Mouse (Mus musculus): ENCODE measurements around the gene Hmgcs1.
"Not testable (repeated sequence)": the region's sequence is repeated elsewhere in the genome, so short reads cannot be mapped to it uniquely, and the experiment has no call there.

The Hmgcs1 gene

DNA sequence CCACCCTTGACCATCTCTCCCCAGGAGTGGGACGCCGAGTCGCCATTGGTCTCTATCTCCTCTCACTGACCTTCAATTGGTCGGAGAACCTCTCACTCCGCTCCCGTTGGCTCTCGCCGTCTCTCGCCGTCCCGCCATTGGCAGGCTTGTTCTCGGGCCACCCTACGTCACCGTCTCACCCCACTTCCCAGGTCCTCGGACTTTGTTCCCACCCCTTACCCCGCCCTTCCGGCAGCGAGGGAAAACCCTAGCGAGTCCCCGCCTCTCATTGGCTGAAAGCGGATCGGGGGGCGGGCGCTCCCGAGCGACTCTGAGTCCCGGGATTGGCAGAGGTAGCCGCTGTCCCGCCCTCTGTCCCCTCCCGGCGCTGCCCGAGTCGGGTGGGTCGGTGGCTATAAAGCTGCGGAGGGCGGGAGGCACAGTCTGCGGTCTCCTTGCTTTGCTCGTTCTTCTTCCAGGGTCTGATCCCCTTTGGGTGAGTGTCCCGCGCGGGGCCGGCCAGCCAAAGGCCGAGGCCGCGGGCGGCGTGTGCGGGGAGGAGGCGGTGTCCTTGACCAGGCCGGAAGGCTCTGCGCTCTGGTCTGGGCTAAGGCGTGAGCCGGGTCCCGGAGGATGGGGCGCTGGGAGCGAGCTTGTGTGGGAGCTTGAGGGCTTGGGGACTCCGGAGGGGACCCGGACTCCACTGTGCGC is at the start of gene Hmgcs1:
Hmgcs1 (plus strand) TSS at position 341 of the 690 bp plus-strand sequence.
- DNase-seq (ENCODE audit: low spot score in 2 of 2), result peak; percentile 98 to 99

DNA sequence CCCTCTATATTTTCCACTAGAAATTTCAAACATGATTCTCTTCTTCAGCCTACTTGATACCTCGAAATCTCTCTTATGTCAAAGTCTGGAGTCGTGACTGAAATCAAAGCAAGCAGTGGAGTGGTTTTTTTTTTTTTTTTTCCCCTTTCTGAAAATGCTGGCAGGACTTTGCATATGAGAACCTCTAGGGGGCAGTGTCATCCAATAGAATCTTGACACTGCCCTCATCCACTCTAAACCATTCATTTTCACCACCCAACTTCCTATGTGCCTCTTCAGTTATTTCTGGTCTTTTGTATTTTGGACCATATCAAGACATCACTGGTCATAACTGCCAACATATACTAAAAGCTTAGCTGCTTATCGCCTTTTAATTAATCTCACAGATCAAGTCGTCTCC is 49.7 kb upstream of the Hmgcs1 start:
- DNase-seq (ENCODE audit: low spot score in 2 of 2), result no peak

DNA sequence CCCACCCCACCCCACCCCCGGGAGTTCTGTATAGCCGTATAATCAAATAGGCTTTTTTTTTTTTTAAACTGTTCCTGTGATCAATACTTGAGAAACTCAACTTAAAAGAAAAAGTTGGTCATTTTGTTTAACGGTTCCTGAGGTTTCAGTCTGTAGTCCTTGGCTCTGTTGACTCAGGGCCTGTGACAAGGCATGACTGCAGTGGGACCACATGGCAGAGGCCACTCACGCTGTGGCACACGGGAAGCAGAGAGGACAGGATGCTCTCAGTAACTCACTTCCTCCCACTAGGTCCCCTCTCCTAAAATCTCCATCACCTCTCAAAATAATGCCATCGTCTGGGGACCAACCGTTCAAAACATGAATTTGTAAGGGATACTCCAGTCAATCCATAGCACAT is 49.0 kb upstream of the Hmgcs1 start:
- no peak for DNase-seq (ENCODE audit: low spot score in 2 of 2)

DNA sequence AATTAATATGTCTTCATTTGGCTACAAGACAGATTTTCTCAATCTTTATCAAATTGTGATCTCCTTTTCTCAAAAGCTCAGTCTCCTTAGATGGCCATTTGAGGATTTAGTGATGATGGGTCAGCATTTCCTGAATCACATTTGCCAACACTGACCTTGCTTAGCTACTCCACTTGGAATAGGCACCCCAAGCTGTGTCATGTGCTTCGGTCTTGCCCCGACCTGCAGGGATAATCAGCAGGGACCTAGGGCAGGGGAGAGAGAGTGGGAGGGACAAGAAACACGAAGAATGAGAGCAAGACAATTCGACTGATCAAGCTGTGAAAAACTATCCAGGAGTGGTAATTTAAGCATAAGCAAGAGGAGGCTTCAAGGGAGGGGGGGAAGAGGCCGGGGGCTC is 45.4 kb upstream of the Hmgcs1 start:
- DNase-seq (ENCODE audit: low spot score in 2 of 2), result no peak

GRCm38 (mm10) chr13:119646511-119646910 is 43.7 kb upstream of the Hmgcs1 start:
- DNase-seq (ENCODE audit: low spot score in 2 of 2), result no peak

DNA sequence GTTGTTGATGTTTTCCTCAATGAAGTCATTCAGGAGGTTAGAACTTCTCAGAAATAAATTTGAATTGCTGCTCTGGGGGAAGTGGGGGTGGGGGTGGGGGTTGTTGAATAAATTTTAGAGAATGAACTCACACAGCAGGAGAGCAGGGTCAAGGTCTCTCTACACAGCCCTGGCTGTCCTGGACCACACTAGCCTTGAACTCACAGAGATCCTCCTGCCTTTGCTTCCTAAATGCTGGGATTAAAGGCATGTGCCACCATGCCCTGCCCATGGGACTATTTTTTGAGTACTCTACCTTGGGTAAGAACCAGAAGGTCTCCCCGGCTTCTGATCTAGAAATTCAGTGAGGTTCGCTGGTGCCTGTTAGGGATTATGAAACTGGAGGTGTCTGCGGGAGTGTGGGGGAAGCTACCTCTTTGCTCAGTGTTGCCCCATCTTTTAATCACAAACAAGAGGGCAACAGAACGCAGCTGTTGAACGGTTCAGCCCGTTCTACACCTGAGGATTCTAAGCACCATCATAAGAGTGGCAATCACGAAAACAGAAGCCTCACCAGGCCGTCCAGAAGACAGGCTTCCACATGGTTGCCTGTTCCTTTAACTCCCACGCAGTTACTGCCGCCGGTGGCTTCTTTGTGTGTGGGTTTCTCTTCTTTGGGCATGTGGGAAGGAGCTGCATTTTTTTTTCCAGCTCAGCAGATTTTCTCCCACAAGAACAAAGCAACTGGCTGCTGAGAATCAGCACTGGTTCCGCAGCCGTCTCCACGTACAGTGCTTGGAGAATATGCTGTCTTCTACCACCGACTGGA is 41.1 kb upstream of the Hmgcs1 start:
- no peak for DNase-seq (ENCODE audit: low spot score in 2 of 2)

DNA sequence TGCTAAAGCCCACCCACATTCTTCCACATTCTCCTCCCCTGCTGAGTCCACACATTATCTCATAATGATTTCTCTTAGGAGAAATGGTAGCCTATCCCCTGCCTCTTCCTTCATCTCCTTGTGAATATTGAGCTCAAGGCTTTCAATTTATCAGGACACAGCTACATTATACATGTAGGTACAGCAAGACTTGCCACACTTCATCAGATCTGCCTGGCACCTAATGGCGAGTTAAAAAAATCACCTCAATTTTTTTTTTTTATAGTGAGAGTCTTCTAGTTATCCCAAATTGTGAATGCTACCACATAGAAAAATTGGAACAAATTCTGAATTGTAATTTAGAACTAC is 40.5 kb upstream of the Hmgcs1 start:
- no peak for DNase-seq (ENCODE audit: low spot score in 2 of 2)

DNA sequence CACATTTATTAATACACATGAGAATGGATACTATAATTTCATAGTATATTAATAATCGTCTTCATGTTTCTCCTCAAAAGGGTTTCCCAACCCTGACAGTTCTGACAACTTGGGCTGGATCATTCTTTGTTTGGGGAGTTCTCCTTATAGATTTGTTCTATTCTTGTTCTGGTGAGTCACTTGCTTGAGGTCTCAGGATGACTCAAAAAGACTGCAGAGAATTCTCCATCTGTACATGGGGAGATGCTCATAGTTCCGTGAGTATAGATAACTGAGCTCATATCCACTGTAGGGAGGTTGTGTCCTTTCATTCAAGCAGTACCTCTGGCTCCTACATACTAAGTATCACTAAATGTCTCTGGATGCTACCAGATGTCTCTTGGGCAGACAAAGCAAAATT is 35.4 kb upstream of the Hmgcs1 start:
- DNase-seq (ENCODE audit: low spot score in 2 of 2), result no peak

DNA sequence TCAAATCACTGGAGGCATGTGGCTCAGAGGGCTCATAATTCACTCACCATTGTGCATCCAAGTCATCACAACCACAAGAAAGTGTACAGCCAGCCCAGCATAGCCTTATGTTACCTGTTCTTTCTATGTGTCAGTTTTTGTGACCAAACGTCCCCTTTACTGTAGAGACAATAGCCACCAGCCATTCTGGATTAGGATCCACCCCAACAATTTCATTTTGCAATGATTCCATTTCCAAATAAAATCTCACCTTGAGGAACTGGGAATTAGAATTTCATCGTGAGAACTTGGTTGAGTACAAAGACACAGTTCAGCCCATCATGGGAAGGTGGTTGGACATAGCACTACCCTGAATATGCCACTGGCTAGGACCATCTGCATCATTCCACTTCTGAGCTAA is 33.9 kb upstream of the Hmgcs1 start:
- no peak for DNase-seq (ENCODE audit: low spot score in 2 of 2)

DNA sequence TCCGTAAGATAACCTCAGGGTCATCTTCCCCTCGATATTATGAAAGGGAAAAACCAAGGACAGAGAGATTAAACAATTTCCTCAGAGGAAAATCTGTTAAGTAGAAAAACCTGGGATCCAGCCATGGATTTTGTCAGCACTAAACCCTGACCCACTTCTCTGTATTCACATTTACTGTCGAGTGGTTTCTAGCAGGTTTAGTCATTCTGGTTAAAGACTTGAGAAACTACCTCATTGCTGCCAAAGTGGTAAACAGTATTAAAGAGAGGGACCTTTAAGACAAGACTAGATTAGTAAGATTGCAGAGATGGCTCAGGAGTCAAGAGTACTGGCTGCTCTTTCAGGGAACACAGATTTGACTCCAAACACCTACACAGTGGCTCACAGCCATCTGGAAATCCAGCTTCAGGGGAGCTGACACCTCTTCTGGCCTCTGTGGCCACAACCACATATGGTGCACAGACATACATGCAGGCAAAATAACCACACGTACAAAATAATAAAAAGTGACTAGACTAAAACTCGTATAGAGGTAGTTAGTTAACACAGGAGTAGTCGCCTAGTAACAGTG is 33.2 kb upstream of the Hmgcs1 start:
- no peak for DNase-seq (ENCODE audit: low spot score in 2 of 2)

GRCm38 (mm10) chr13:119661420-119661819 is 28.8 kb upstream of the Hmgcs1 start:
- peak in 1 of 2 experiments; percentile 17 for DNase-seq (ENCODE audit: low spot score in 2 of 2)

- no peak for DNase-seq (ENCODE audit: low spot score in 2 of 2)
Measured at GRCm38 (mm10) chr13:119678794-119679193, 11.4 kb upstream of the Hmgcs1 start.

GRCm38 (mm10) chr13:119679721-119680120 is 10.5 kb upstream of the Hmgcs1 start:
- no peak for DNase-seq (ENCODE audit: low spot score in 2 of 2)

- DNase-seq (ENCODE audit: low spot score in 2 of 2), result no peak
Measured at GRCm38 (mm10) chr13:119681161-119681560, 9.0 kb upstream of the Hmgcs1 start.

GRCm38 (mm10) chr13:119684416-119685177 is 5.6 kb upstream of the Hmgcs1 start:
- DNase-seq (ENCODE audit: low spot score in 2 of 2), result no peak

DNA sequence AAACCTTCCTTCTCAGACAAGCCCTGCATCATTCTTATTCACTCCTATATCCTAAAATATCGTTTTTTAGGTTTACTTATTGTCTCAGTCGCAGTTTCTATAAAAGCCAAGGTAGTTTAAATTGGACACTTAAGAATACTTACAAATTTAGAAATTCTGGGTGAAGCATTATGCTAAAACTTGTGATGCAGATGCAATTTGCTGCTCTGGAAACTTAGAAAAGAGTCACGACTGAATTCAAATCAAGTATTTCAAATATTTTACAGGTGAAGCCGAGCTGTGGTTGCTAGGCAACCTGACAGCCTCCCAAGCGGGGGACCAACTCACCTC is 505 bp upstream of the Hmgcs1 start:
- DNase-seq (ENCODE audit: low spot score in 2 of 2), result no peak

- DNase-seq (ENCODE audit: low spot score in 2 of 2), result no peak
Measured at GRCm38 (mm10) chr13:119690876-119691620, 869 bp downstream of the Hmgcs1 start.

DNA sequence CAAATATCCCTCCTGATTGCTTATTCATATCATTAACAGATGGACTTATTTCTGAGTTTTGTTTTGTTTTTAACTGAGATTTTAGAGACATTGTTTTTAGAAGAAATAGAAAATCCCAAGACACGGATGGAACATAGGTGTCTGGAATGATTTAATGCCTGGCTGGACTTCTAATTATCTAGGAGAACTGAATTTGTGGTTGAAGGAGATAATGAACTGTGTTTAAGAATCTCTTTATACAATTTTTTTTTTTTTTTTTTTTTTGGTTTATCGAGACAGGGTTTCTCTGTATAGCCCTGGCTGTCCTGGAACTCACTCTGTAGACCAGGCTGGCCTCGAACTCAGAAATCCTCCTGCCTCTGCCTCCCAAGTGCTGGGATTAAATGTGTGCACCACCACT is 1.8 kb downstream of the Hmgcs1 start:
- not testable (repeated sequence) for DNase-seq (ENCODE audit: low spot score in 2 of 2)

GRCm38 (mm10) chr13:119695676-119696075 is 5.5 kb downstream of the Hmgcs1 start:
- no peak for DNase-seq (ENCODE audit: low spot score in 2 of 2)

DNA sequence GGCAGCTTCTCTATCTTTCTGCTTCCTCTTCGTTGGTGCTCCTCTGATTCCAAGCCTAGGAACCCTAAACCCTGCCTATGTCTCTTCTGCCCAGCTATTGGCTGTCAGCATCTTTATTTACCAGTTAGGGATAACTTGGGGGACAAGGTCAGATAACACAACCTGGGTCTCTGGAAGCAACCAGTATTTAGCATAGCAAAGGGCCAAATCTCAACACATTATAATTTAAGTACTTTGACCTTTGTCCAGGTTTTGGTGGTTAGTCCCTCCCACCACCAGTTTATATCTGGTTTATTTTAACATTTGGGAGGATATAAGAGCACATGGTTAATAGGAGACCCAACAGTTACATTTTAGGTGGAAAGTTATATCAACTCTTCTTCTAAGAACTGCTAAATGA is 6.3 kb downstream of the Hmgcs1 start:
- DNase-seq (ENCODE audit: low spot score in 2 of 2), result no peak

- DNase-seq (ENCODE audit: low spot score in 2 of 2), result no peak
Measured at GRCm38 (mm10) chr13:119698436-119698835, 8.3 kb downstream of the Hmgcs1 start.

DNA sequence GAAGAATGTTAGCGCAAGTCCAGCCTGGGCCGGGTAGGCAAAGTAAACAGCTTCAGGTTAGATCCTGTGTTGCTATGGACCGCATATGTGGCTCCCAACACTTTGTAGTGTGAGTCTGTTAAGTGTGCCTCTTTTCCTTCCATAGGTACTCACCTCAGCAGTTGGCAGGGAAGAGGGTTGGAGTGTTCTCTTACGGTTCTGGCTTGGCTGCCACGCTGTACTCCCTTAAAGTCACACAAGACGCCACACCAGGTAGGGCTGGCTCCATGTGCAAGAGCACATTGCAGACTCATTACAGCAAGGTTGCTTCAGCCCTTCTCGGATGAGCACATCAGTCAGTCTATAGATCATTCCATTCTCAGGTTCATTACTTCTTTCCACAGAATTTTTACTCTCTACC is 14.1 kb downstream of the Hmgcs1 start:
- DNase-seq (ENCODE audit: low spot score in 2 of 2), result no peak

Measured in heart, adult 9 months (tissue).